8 mouse cellular contexts compared by ENCODE assay signal in the genomic region with DNA sequence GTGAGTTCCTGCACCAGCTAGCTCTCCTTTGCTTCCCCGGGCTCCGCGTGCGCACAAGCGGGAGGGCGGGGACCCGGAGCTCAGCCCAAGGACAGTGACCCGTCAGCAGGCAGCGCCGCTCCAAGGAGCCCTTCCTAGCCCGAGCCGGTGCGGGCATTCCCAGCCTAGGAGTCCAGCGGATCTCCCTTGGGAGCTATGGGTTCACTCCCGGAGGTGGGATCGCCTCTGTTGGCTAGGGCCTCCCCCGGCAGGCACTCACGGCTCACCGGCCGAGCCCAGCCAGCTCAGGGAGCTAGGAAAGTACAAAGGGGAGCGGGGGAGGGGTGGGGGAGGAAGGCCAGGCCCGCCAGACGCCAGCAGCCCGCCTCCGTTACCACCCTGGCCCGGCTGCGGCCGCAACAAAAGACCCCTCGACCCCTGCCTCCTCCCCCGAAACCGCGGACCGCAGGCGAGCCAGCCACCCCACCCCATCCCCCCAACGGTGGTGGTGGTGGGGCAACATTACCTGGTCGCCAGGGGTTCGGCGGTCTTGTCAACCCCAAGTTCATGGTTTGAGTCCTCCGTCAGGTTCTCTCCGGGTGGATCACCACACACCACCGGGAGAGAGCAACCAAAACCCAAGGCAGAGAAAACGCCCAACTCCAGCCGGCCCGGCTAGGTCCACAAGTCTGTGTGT.
DNase-seq lines count a peak whose midpoint lies in the region; ATAC-seq lines count a peak whose summit lies in the region.

No protein-coding gene starts in this region.

- peak overlapping the region; percentile 80 for H3K4me2 ChIP-seq in intestine, embryonic 15.5 days (replicated peaks)
- peak overlapping the region; percentile 72 for H3K4me2 ChIP-seq in liver, embryonic 12.5 days

- peak; percentile 75 for ATAC-seq in intestine, embryonic 15.5 days
- ATAC-seq in liver, embryonic 12.5 days, result peak; percentile 51

- no peaks in the 10 kb centered on the region for H3K27me3 ChIP-seq in intestine, embryonic 15.5 days (replicated peaks)
- peaks cover 43% of the 10 kb centered on the region for H3K27me3 ChIP-seq in liver, embryonic 12.5 days (replicated peaks)

- 0% methylated on average over 44 of the region's 44 CpGs for WGBS in intestine, embryonic 15.5 days
- 1% methylated on average over 39 of the region's 44 CpGs for WGBS in liver, embryonic 12.5 days (ENCODE audit: insufficient replicate concordance)

- H3K36me3 ChIP-seq in intestine, embryonic 15.5 days, result no peaks in the 10 kb centered on the region
- no peaks in the 10 kb centered on the region for H3K36me3 ChIP-seq in liver, embryonic 12.5 days

- H3K27ac ChIP-seq in intestine, embryonic 15.5 days, result peak overlapping the region; percentile 89
- H3K27ac ChIP-seq in liver, embryonic 12.5 days, result peak overlapping the region; percentile 58

- peak; percentile 16 for DNase-seq in cerebellum, adult 11-12 months
- DNase-seq in cerebellum, adult 9-10 months, result no peak
- DNase-seq in embryo, embryonic 11 days, result peak; percentile 90
- peak; percentile 38 to 65 for DNase-seq in gastrocnemius, postnatal 4 days (ENCODE audit: low spot score in 2 of 2)
- DNase-seq in neural tube, embryonic 10.5 days (ENCODE audit: extremely low spot score, low spot score), result peak; percentile 94
- DNase-seq in urinary bladder, postnatal 10 days (ENCODE audit: low spot score), result peak; percentile 25

- H3K9ac ChIP-seq in intestine, embryonic 15.5 days, result peak overlapping the region; percentile 82
- peak overlapping the region; percentile 62 for H3K9ac ChIP-seq in liver, embryonic 12.5 days

- H3K4me1 ChIP-seq in intestine, embryonic 15.5 days (replicated peaks), result 0 out of 2 replicates have a peak, but pooled peaks cover under 1% of the 10 kb centered on the region
- no peaks in the 10 kb centered on the region for H3K4me1 ChIP-seq in liver, embryonic 12.5 days

- peak overlapping the region; percentile 70 for H3K4me3 ChIP-seq in intestine, embryonic 15.5 days (replicated peaks)
- H3K4me3 ChIP-seq in liver, embryonic 12.5 days, result peak overlapping the region; percentile 58

- H3K9me3 ChIP-seq in intestine, embryonic 15.5 days, result no peaks in the 10 kb centered on the region
- H3K9me3 ChIP-seq in liver, embryonic 12.5 days (replicated peaks), result no peaks in the 10 kb centered on the region
